Mouse (Mus musculus) embryonic facial prominence, embryonic 15.5 days (tissue): ENCODE measurements around the gene Il31ra. TPM values are rescaled to one million over a fixed set of nuclear protein-coding genes. Genes with fewer than 3 reads are reported as not detected.

Experiments used
- ATAC-seq: fragments of 200-750 bp; cut with Nextera tagmentation; 2 replicates; pipeline ENCODE4 v1.8.0; 2017; ENCODE audit warnings: low read depth, moderate TSS enrichment; ENCODE audit not compliant: insufficient number of reproducible peaks, low FRiP score, low TSS enrichment
- H3K27ac ChIP-seq: fragments of 300-500 bp; sonication (generic); replicated peaks from 2 replicates; pipeline ENCODE4 v1.5.1; 2015; ENCODE audit warnings: mild to moderate bottlenecking, inconsistent platforms
- H3K27me3 ChIP-seq: fragments of 300-500 bp; sonication (generic); 2 replicates; pipeline ENCODE4 v1.6.1; 2015; ENCODE audit warnings: inconsistent platforms
- H3K36me3 ChIP-seq: fragments of 300-500 bp; sonication (generic); 2 replicates; pipeline ENCODE4 v1.6.1; 2015; ENCODE audit warnings: mild to moderate bottlenecking, inconsistent platforms
- H3K4me1 ChIP-seq: fragments of 300-500 bp; sonication (generic); 2 replicates; pipeline ENCODE4 v1.6.1; 2015; ENCODE audit warnings: inconsistent platforms
- H3K4me2 ChIP-seq: fragments of 300-500 bp; sonication (generic); replicated peaks from 2 replicates; pipeline ENCODE4 v1.6.1; 2015; ENCODE audit warnings: mild to moderate bottlenecking, inconsistent platforms
- H3K4me3 ChIP-seq: fragments of 300-500 bp; sonication (generic); replicated peaks from 2 replicates; pipeline ENCODE4 v1.5.1; 2015; ENCODE audit warnings: mild to moderate bottlenecking, inconsistent platforms
- H3K9ac ChIP-seq: fragments of 300-500 bp; sonication (generic); 2 replicates; pipeline ENCODE4 v1.6.1; 2015; ENCODE audit warnings: inconsistent platforms
- H3K9me3 ChIP-seq: fragments of 300-500 bp; sonication (generic); replicated peaks from 2 replicates; pipeline ENCODE4 v1.6.1; 2016; ENCODE audit warnings: inconsistent platforms
- WGBS: fragments of 180-500 bp; shearing (Covaris S2); methylation state at CpG from one replicate; pipeline ENCODE4 v1.1.7; 2015; 5-methylcytosine and 5-hydroxymethylcytosine counted together
- polyA plus RNA-seq: library from polyadenylated mRNA; unstranded; fragments of >200 nt; fragmentation: Nextera tagmentation; extraction: Ambion mirVana; gene quantifications from 2 replicates; pipeline ENCODE4 v1.2.1, GENCODE M21; 2015

Gene Il31ra
- polyA plus RNA-seq, 1 experiment from 2014 or later = 0.32 TPM

GRCm38 (mm10) chr13:112560554-112561138 lies 33.5 kb downstream of the Il31ra start:
- ATAC-seq = no peak
- WGBS = 74% methylated on average over 6 of the region's 6 CpGs

DNA sequence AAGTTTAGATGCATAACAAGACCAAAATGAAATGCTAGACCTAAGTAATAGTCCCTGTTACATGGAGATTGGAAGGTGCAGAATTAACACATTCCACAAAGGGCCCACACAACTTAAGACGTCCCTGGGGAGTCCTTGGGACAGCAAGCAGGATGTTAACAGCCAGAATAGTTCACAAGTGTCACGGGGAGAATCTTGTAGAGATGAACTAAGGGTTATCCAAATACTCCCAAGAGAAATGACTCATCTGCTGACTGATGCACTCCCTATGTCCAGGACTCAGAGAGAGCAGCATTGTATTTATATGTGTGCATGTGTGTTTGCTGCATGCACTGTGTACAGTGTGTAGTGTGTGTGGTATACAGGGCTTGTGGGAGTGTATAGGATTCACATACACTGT lies 37.7 kb downstream of the Il31ra start:
- whole genome bisulfite sequencing = 40% methylated on average over 2 of the region's 2 CpGs
- no peak for ATAC-seq
- H3K27me3 ChIP-seq = no peaks in the 10 kb centered on the region
- H3K9me3 ChIP-seq = no peaks in the 10 kb centered on the region
- no peak overlapping the region for H3K9ac ChIP-seq
- H3K36me3 ChIP-seq = no peaks in the 10 kb centered on the region
- no peak overlapping the region for H3K4me2 ChIP-seq
- H3K4me1 ChIP-seq = no peaks in the 10 kb centered on the region
- no peak overlapping the region for H3K27ac ChIP-seq
- H3K4me3 ChIP-seq = no peak overlapping the region

More at GRCm38 (mm10) chr13:112560554-112561138, 33.5 kb downstream of the Il31ra start:
- Histone ChIP-seq H3K27ac (no peak overlapping the region), H3K27me3 (no peaks in the 10 kb centered on the region), H3K9ac (no peak overlapping the region), H3K9me3 (no peaks in the 10 kb centered on the region), H3K4me2 (no peak overlapping the region), H3K36me3 (no peaks in the 10 kb centered on the region), H3K4me3 (no peak overlapping the region), H3K4me1 (no peaks in the 10 kb centered on the region)

GRCm38 (mm10) chr13:112553304-112553703 lies 40.9 kb downstream of the Il31ra start:
- no peak overlapping the region for H3K4me2 ChIP-seq
- H3K36me3 ChIP-seq = no peaks in the 10 kb centered on the region
- H3K27me3 ChIP-seq = no peaks in the 10 kb centered on the region
- H3K4me1 ChIP-seq = no peaks in the 10 kb centered on the region
- H3K9ac ChIP-seq = no peak overlapping the region
- no peak overlapping the region for H3K27ac ChIP-seq
- no peak for ATAC-seq
- H3K4me3 ChIP-seq = no peak overlapping the region
- 84% methylated on average over 5 of the region's 5 CpGs for WGBS
- H3K9me3 ChIP-seq = no peaks in the 10 kb centered on the region

DNA sequence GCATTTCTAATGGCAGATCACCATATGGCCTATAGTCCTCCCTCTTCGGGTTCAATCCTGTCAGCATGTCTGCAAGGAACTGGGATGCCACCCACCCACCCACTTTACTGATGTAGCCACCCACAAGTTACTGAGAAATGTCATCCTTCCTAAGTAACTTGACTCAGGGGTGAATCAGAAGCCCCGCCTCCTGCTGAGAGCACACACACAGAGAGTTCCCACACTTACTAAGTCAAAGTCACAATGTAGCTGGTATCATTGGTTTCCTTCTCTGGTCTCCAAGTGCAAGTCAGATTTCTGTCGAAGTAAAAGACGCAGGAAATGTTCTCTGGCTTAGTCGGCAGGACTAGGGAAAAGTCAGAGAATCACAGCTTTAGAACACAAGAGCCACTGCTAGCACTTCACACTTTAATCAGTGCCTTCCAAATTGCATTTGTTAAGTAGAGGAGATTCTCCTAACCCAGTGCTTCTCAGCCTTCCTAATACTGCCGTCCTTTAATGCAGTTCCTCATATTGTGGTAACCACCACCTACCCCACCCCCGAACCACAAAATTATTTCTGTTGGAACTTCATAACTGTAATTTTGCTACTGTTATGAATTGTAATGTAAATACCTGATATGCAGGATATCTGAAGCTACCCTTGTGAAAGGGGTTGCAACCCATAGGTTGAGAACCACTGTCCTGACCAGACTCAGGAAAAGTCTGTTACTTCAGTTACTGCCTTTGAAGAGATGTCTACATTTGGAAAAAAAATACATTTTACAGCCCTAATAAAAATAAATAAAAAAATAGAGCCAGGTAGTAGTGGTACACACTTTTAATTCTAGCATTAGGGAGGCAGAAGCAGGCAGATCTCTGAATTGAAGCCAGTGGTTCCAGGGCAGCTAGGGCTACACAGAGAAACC lies 42.3 kb downstream of the Il31ra start:
- Histone ChIP-seq H3K4me1 (no peaks in the 10 kb centered on the region), H3K27me3 (no peaks in the 10 kb centered on the region), H3K27ac (no peak overlapping the region), H3K9me3 (no peaks in the 10 kb centered on the region), H3K4me2 (no peak overlapping the region), H3K4me3 (no peak overlapping the region), H3K36me3 (no peaks in the 10 kb centered on the region), H3K9ac (no peak overlapping the region)
- WGBS = 84% methylated on average over 7 of the region's 7 CpGs
- no peak for ATAC-seq

DNA sequence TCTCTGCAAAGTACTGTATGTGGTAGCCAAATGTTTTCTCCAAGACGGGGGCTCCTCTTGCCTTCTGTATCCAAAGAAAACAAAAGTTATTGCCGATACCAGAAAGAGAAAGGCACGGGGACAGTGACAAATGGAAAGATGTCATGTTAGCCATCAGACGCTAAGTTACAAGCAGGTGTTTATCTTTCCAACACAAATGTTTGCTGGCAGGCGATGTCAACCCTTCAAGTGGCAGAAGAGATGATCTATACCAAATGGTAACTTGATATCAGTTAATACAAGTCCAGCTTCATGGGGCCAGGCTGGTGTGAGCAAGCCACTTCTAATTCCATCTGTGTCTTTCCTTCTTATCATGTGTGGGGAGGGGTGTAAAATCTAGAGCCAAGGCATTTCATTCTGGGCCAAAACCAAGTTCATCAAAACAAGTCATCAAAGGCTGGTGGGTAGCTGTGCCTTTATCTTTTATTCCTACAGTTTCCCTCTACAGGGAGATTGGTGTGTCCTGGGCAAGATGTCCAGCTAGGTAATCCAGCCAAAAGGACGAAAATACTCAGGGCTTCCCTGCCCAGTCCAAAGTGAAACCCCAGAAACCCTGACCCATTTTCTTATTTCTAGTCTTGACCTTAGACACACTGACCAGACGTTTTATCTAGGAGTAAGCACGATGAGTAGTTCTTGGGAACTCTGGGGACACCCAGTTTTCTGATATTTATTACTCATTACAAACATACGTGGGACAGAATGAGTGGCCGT lies 52.8 kb downstream of the Il31ra start:
- no peaks in the 10 kb centered on the region for H3K9me3 ChIP-seq
- H3K27me3 ChIP-seq = no peaks in the 10 kb centered on the region
- H3K9ac ChIP-seq = no peak overlapping the region
- ATAC-seq = no peak
- H3K36me3 ChIP-seq = no peaks in the 10 kb centered on the region
- H3K27ac ChIP-seq = no peak overlapping the region
- no peaks in the 10 kb centered on the region for H3K4me1 ChIP-seq
- 75% methylated on average over 10 of the region's 10 CpGs for WGBS
- no peak overlapping the region for H3K4me2 ChIP-seq
- no peak overlapping the region for H3K4me3 ChIP-seq

GRCm38 (mm10) chr13:112540616-112541015 lies 53.5 kb downstream of the Il31ra start:
- H3K27me3 ChIP-seq = no peaks in the 10 kb centered on the region
- no peak overlapping the region for H3K4me2 ChIP-seq
- H3K9me3 ChIP-seq = no peaks in the 10 kb centered on the region
- 27% methylated on average over 3 of the region's 3 CpGs for WGBS
- H3K4me1 ChIP-seq = no peaks in the 10 kb centered on the region
- ATAC-seq = no peak
- no peak overlapping the region for H3K9ac ChIP-seq
- H3K36me3 ChIP-seq = no peaks in the 10 kb centered on the region
- H3K27ac ChIP-seq = no peak overlapping the region
- no peak overlapping the region for H3K4me3 ChIP-seq

GRCm38 (mm10) chr13:112537065-112537464 lies 57.1 kb downstream of the Il31ra start:
- no peak overlapping the region for H3K9ac ChIP-seq
- no peaks in the 10 kb centered on the region for H3K4me1 ChIP-seq
- no peaks in the 10 kb centered on the region for H3K9me3 ChIP-seq
- no peak overlapping the region for H3K4me2 ChIP-seq
- 93% methylated on average over 7 of the region's 7 CpGs for WGBS
- H3K27ac ChIP-seq = no peak overlapping the region
- no peak overlapping the region for H3K4me3 ChIP-seq
- H3K36me3 ChIP-seq = no peaks in the 10 kb centered on the region
- no peaks in the 10 kb centered on the region for H3K27me3 ChIP-seq
- ATAC-seq = no peak

DNA sequence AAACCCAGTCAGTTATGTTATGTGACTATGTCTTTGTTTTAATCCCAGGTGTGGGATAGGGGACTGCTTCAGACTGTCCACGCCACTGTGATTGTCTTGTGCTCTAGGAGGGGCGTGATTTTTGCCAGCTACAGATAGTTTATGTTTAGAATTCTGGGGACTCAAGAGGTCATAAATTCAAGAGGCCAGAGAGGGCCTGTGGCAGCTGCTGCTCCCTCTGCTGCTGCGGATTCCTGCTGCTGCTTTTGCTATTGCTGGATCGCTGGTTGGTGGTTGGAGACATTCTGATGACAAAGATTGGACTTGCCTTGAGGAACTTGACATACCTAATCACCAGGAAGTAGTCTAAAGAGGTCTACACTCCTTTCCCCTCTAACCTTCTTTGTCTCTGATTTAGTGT lies 57.5 kb downstream of the Il31ra start:
- no peaks in the 10 kb centered on the region for H3K36me3 ChIP-seq
- WGBS = 76% methylated on average over 4 of the region's 4 CpGs
- ATAC-seq = no peak

DNA sequence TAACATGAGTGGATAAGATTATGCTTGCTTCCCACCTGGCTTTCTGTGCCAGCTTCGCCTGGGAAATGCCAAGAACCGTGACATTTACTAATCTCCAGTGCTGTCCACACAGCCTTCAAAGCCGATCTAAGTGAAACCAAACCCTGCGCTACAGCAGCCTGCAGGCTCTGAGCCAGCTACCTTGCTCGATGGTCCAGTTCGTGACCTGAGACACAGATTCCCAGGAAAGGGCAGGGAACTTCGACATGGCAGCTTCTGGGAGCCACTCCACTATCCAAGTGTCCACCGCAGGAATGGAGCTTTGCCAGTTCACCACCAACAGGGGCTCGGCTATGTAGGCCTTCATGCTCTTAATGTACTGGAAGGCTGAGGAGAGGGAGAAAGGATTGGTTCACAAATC lies 60.6 kb downstream of the Il31ra start:
- 47% methylated on average over 9 of the region's 9 CpGs for WGBS
- Histone ChIP-seq H3K27ac (no peak overlapping the region), H3K4me1 (no peaks in the 10 kb centered on the region), H3K9ac (no peak overlapping the region), H3K4me2 (no peak overlapping the region), H3K9me3 (no peaks in the 10 kb centered on the region), H3K4me3 (no peak overlapping the region), H3K36me3 (no peaks in the 10 kb centered on the region), H3K27me3 (no peaks in the 10 kb centered on the region)
- no peak for ATAC-seq

More for the DNA sequence above, 57.5 kb downstream of the Il31ra start:
- Histone ChIP-seq H3K9ac (no peak overlapping the region), H3K4me1 (no peaks in the 10 kb centered on the region), H3K4me3 (no peak overlapping the region), H3K27me3 (no peaks in the 10 kb centered on the region), H3K27ac (no peak overlapping the region), H3K9me3 (no peaks in the 10 kb centered on the region), H3K4me2 (no peak overlapping the region)

DNA sequence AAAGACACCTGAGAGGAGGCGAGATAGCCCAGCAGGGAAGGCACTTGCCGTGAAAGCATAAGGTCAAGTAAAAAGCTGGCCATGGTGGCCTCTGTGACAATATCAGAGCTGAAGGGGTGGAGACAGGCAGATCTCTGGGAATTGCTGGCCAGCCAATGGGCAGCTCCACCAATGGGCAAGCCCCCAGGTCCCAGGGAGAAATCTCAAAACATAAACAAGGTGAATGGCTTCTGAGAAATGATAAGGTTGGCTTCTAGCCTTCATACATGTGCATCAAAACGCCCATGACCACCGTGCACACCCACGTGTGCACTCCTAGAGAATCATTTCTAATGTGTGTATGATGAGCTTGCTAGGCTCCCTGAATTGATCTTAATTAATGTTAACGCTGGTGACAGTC lies 61.9 kb downstream of the Il31ra start:
- Histone ChIP-seq H3K27me3 (no peaks in the 10 kb centered on the region), H3K4me2 (no peak overlapping the region), H3K36me3 (no peaks in the 10 kb centered on the region), H3K9ac (no peak overlapping the region), H3K4me1 (no peaks in the 10 kb centered on the region), H3K4me3 (no peak overlapping the region), H3K9me3 (no peaks in the 10 kb centered on the region), H3K27ac (no peak overlapping the region)
- ATAC-seq = no peak
- WGBS = 86% methylated on average over 6 of the region's 6 CpGs

- ATAC-seq = no peak
- H3K4me3 ChIP-seq = no peak overlapping the region
- 38% methylated on average over 3 of the region's 3 CpGs for WGBS
Measured at GRCm38 (mm10) chr13:112529893-112530292, 64.3 kb downstream of the Il31ra start.

More at GRCm38 (mm10) chr13:112529893-112530292, 64.3 kb downstream of the Il31ra start:
- Histone ChIP-seq H3K9me3 (no peaks in the 10 kb centered on the region), H3K4me1 (no peaks in the 10 kb centered on the region), H3K27ac (no peak overlapping the region), H3K36me3 (no peaks in the 10 kb centered on the region), H3K27me3 (no peaks in the 10 kb centered on the region), H3K9ac (no peak overlapping the region), H3K4me2 (no peak overlapping the region)
